Mouse (Mus musculus): ENCODE results near the gene Rab3d. TPM values are rescaled to one million over a fixed set of nuclear protein-coding genes. Genes with fewer than 3 reads are reported as not detected.

Rab3d gene
- polyA plus RNA-seq, 1 experiment from 2014 or later: 28.4 TPM

GRCm38 (mm10) chr9:21909474-21910223 lies 8.3 kb downstream of the Rab3d start:
- H3K9me3 ChIP-seq (ENCODE audit: low read length): no peaks in the 10 kb centered on the region
- no peaks in the 10 kb centered on the region for H3K36me3 ChIP-seq (ENCODE audit: insufficient read depth, low read length)
- WGBS: 60% methylated on average over 10 of the region's 10 CpGs
- H3K27ac ChIP-seq (ENCODE audit: low read length): no peak overlapping the region
- no peaks in the 10 kb centered on the region for H3K27me3 ChIP-seq (replicated peaks; ENCODE audit: insufficient read depth, low read length)
- no peaks in the 10 kb centered on the region for H3K4me1 ChIP-seq (ENCODE audit: insufficient read depth, low read depth, low read length)
- no peak overlapping the region for H3K4me3 ChIP-seq (ENCODE audit: low read depth, low read length)
- no peak for TF ChIP-seq EP300 (IDR thresholded peaks at IDR 0.05)
- TF ChIP-seq CTCF (IDR thresholded peaks at IDR 0.05): no peak
- no peak overlapping the region for H3K9ac ChIP-seq (replicated peaks; ENCODE audit: low read depth)
- DNase-seq (ENCODE audit: low spot score) (peak; percentile 29), ATAC-seq (peak; percentile 25; the same call in 1 of the 2 replicates)
- no peak overlapping the region for H3K4me2 ChIP-seq (replicated peaks; ENCODE audit: low read depth, low read length)

- TF ChIP-seq CTCF (IDR thresholded peaks at IDR 0.05) (no peak), EP300 (IDR thresholded peaks at IDR 0.05) (no peak)
- H3K27me3 ChIP-seq (replicated peaks; ENCODE audit: insufficient read depth, low read length): no peaks in the 10 kb centered on the region
- H3K4me1 ChIP-seq (ENCODE audit: insufficient read depth, low read depth, low read length): no peaks in the 10 kb centered on the region
- no peak overlapping the region for H3K4me2 ChIP-seq (replicated peaks; ENCODE audit: low read depth, low read length)
- DNase-seq (ENCODE audit: low spot score) (no peak), ATAC-seq (no peak)
- no peak overlapping the region for H3K9ac ChIP-seq (replicated peaks; ENCODE audit: low read depth)
- no peaks in the 10 kb centered on the region for H3K36me3 ChIP-seq (ENCODE audit: insufficient read depth, low read length)
- H3K27ac ChIP-seq (ENCODE audit: low read length): no peak overlapping the region
- H3K4me3 ChIP-seq (ENCODE audit: low read depth, low read length): no peak overlapping the region
- H3K9me3 ChIP-seq (ENCODE audit: low read length): no peaks in the 10 kb centered on the region
- 67% methylated on average over 11 of the region's 11 CpGs for WGBS
Observed at GRCm38 (mm10) chr9:21908216-21908615, 9.8 kb downstream of the Rab3d start.

DNA sequence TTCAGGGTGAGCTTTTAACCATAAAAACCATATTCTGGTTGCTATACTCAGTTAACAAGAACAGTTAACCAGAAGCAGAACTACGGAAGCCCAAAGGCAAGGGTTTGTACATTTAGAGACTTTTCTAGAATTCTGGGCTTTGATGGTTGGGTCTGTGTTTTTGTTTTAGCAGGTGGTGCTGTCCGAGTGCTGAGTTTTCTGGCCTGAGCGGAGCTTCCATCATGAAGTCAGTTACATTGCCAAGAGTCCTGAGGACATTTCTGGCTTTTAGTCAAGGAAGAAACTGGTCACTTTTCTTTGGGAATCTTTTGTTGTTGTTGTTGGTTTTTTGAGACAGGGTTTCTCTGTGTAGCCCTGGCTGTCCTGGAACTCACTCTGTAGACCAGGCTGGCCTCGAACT lies 14.0 kb downstream of the Rab3d start:
- no peak for TF ChIP-seq EP300 (IDR thresholded peaks at IDR 0.05)
- TF ChIP-seq CTCF (IDR thresholded peaks at IDR 0.05): no peak
- H3K9me3 ChIP-seq (ENCODE audit: low read length): no peaks in the 10 kb centered on the region
- ATAC-seq: no peak
- no peak overlapping the region for H3K4me2 ChIP-seq (replicated peaks; ENCODE audit: low read depth, low read length)
- 84% methylated on average over 4 of the region's 4 CpGs for WGBS
- no peak for DNase-seq (ENCODE audit: low spot score)
- H3K36me3 ChIP-seq (ENCODE audit: insufficient read depth, low read length): no peaks in the 10 kb centered on the region
- no peak overlapping the region for H3K9ac ChIP-seq (replicated peaks; ENCODE audit: low read depth)
- no peaks in the 10 kb centered on the region for H3K4me1 ChIP-seq (ENCODE audit: insufficient read depth, low read depth, low read length)
- H3K27me3 ChIP-seq (replicated peaks; ENCODE audit: insufficient read depth, low read length): no peaks in the 10 kb centered on the region
- H3K4me3 ChIP-seq (ENCODE audit: low read depth, low read length): no peak overlapping the region
- H3K27ac ChIP-seq (ENCODE audit: low read length): no peak overlapping the region

DNA sequence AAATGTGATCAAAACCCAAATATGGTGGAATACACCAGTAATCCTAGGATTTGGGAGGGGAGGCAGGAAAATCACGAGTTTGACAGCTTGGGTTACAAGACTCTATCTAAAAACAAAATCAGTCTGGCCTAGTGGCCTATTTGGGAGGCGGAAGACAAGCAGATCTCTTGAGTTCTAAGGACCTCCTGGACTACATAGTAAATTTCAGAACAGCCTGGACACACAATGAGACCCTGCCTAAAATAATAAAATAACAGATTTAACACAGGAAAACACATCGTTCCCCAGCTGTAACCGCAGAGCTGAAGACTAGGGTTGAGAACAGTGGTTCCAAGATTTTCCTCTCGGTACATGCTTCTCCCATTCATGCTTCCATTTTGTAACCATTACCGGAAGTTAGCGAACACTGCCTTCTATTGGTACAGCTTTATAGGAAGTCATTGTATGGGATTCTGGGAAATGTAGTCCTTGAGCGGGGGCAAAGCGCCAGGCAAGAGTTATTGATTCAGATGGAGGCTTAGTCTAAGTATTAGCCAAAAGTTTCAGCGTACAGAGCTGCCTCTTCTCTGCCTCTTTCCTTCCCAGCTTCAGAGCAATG lies 16.7 kb downstream of the Rab3d start:
- TF ChIP-seq EP300 (IDR thresholded peaks at IDR 0.05) (0 out of 2 replicates have a peak, but pooled peaks have one; percentile 28), CTCF (IDR thresholded peaks at IDR 0.05) (peak; percentile 55)
- Histone ChIP-seq H3K4me1 (ENCODE audit: insufficient read depth, low read depth, low read length) (no peaks in the 10 kb centered on the region), H3K9ac (replicated peaks; ENCODE audit: low read depth) (no peak overlapping the region), H3K36me3 (ENCODE audit: insufficient read depth, low read length) (no peaks in the 10 kb centered on the region), H3K4me3 (ENCODE audit: low read depth, low read length) (peak overlapping the region; percentile 26), H3K27ac (ENCODE audit: low read length) (no peak overlapping the region), H3K4me2 (replicated peaks; ENCODE audit: low read depth, low read length) (peak overlapping the region; percentile 40), H3K9me3 (ENCODE audit: low read length) (no peaks in the 10 kb centered on the region), H3K27me3 (replicated peaks; ENCODE audit: insufficient read depth, low read length) (no peaks in the 10 kb centered on the region)
- ATAC-seq: peak; percentile 89
- WGBS: 10% methylated on average over 10 of the region's 10 CpGs
- DNase-seq (ENCODE audit: low spot score): peak; percentile 93

- H3K4me1 ChIP-seq (ENCODE audit: insufficient read depth, low read depth, low read length): no peaks in the 10 kb centered on the region
- DNase-seq (ENCODE audit: low spot score): no peak
- no peak overlapping the region for H3K4me2 ChIP-seq (replicated peaks; ENCODE audit: low read depth, low read length)
- peak; percentile 61 for TF ChIP-seq CTCF (IDR thresholded peaks at IDR 0.05)
- TF ChIP-seq EP300 (IDR thresholded peaks at IDR 0.05): no peak
- 57% methylated on average over 3 of the region's 3 CpGs for WGBS
- no peak overlapping the region for H3K9ac ChIP-seq (replicated peaks; ENCODE audit: low read depth)
- H3K27me3 ChIP-seq (replicated peaks; ENCODE audit: insufficient read depth, low read length): no peaks in the 10 kb centered on the region
- no peak for ATAC-seq
- no peaks in the 10 kb centered on the region for H3K36me3 ChIP-seq (ENCODE audit: insufficient read depth, low read length)
- no peaks in the 10 kb centered on the region for H3K9me3 ChIP-seq (ENCODE audit: low read length)
- no peak overlapping the region for H3K4me3 ChIP-seq (ENCODE audit: low read depth, low read length)
- H3K27ac ChIP-seq (ENCODE audit: low read length): no peak overlapping the region
Observed at GRCm38 (mm10) chr9:21889229-21889628, 28.8 kb downstream of the Rab3d start.

GRCm38 (mm10) chr9:21876601-21877000 lies 41.4 kb downstream of the Rab3d start:
- TF ChIP-seq CTCF (IDR thresholded peaks at IDR 0.05) (peak; percentile 26; the same call in 1 of the 2 replicates), EP300 (IDR thresholded peaks at IDR 0.05) (no peak)
- no peak overlapping the region for H3K9ac ChIP-seq (replicated peaks; ENCODE audit: low read depth)

More at GRCm38 (mm10) chr9:21876601-21877000, 41.4 kb downstream of the Rab3d start:
- H3K27me3 ChIP-seq (replicated peaks; ENCODE audit: insufficient read depth, low read length): no peaks in the 10 kb centered on the region
- 57% methylated on average over 3 of the region's 3 CpGs for WGBS
- no peaks in the 10 kb centered on the region for H3K4me1 ChIP-seq (ENCODE audit: insufficient read depth, low read depth, low read length)
- no peaks in the 10 kb centered on the region for H3K9me3 ChIP-seq (ENCODE audit: low read length)
- no peak overlapping the region for H3K4me2 ChIP-seq (replicated peaks; ENCODE audit: low read depth, low read length)
- no peak for DNase-seq (ENCODE audit: low spot score)
- H3K36me3 ChIP-seq (ENCODE audit: insufficient read depth, low read length): no peaks in the 10 kb centered on the region
- no peak overlapping the region for H3K27ac ChIP-seq (ENCODE audit: low read length)
- no peak for ATAC-seq
- no peak overlapping the region for H3K4me3 ChIP-seq (ENCODE audit: low read depth, low read length)
